Mouse (Mus musculus) v-Abl transformed pro-B cells (cell line): ENCODE results near the gene Tmem150c.

Experiments used
- in situ Hi-C, 2 experiments: fragments of 400-800 bp; cut with MboI; formaldehyde crosslinking; loops; one replicate each; pipeline ENCODE4 v1.15.1; 2025; ENCODE audit not compliant: unreplicated experiment in 2 of 2

The Tmem150c gene

GRCm38 (mm10) chr5:100102395-100102794 lies 57.2 kb downstream of the Tmem150c start:
- in situ Hi-C loops, result no loop called here

GRCm38 (mm10) chr5:100097967-100098366 lies 61.6 kb downstream of the Tmem150c start:
- in situ Hi-C loops, result loop anchor here in 1 of 2 experiments (25.0 kb wide), 1 partner anchor 839 kb away; no protein-coding TSS in a partner anchor

DNA sequence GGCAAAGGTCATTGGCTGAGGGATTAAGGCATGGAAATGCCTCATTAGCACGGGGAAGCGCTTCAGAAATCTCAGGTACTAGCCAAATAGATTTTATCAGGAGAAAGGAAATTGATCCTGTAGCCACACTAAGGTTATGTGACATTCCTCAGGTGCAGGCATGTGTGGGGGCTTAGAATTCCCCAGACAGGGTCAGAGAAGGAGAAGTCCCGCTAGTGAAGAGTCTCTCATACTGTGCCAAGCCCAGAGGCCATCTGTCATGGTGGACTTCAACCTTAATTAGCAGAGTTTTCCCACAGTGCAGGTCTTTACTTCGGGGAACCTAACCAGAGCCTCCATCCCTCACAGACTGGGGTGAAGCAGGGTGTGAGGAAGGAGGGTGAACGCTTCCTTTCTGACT lies 62.7 kb downstream of the Tmem150c start:
- in situ Hi-C loops, result loop anchor here in 1 of 2 experiments (25.0 kb wide), 1 partner anchor 840 kb away; no protein-coding TSS in a partner anchor

GRCm38 (mm10) chr5:100091602-100092001 lies 68.0 kb downstream of the Tmem150c start:
- in situ Hi-C loops, result loop anchor here in 1 of 2 experiments (25.0 kb wide), 1 partner anchor 846 kb away; no protein-coding TSS in a partner anchor

DNA sequence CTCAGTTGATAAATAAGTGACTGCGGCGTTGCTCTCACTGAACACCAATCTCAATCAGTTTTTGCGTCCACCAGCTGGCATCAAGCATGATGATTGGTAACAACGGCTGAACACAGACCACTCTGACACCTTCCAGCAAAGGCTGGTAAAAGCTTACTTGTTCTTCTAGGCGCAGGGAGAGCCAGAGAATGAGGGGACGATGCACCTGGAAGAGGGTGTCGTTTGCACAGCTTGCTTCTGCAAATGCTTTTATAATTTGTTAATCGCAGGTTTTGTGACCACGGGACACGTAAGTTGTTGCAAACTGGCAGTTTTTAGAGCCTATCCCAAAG lies 68.4 kb downstream of the Tmem150c start:
- in situ Hi-C loops, result loop anchor here in 1 of 2 experiments (25.0 kb wide), 1 partner anchor 846 kb away; no protein-coding TSS in a partner anchor

GRCm38 (mm10) chr5:100090515-100091262 lies 68.9 kb downstream of the Tmem150c start:
- in situ Hi-C loops, result loop anchor here in 1 of 2 experiments (25.0 kb wide), 1 partner anchor 847 kb away; no protein-coding TSS in a partner anchor

GRCm38 (mm10) chr5:100085097-100085496 lies 74.5 kb downstream of the Tmem150c start:
- in situ Hi-C loops, result loop anchor here in 1 of 2 experiments (25.0 kb wide), 1 partner anchor 852 kb away; no protein-coding TSS in a partner anchor

- in situ Hi-C loops, result loop anchor here in 1 of 2 experiments (25.0 kb wide), 1 partner anchor 853 kb away; no protein-coding TSS in a partner anchor
Observed at GRCm38 (mm10) chr5:100083953-100084562, 75.5 kb downstream of the Tmem150c start.

GRCm38 (mm10) chr5:100082006-100082405 lies 77.6 kb downstream of the Tmem150c start:
- in situ Hi-C loops, result loop anchor here in 1 of 2 experiments (25.0 kb wide), 1 partner anchor 855 kb away; no protein-coding TSS in a partner anchor

DNA sequence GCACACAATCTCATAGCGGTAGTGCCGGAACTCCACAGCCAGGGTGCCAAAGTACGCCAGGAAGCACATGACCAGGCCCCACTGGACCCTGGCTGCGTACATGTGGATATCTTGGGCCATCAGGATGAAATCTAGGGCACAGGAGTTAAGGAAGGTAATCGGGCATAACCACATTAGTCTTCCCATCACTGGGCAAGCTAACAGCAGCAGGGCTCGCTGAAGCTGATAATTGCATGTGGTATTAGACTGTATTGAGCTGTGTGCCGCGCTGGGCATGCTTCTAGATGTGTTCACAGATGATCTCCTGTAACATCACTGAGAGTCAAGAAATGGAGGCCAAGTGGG lies 79.7 kb downstream of the Tmem150c start:
- in situ Hi-C loops, result loop anchor here (10.0 to 25.0 kb wide), 5 partner anchors 245 to 857 kb away; no protein-coding TSS in a partner anchor

GRCm38 (mm10) chr5:100079040-100079930 lies 80.3 kb downstream of the Tmem150c start:
- in situ Hi-C loops, result loop anchor here (10.0 to 25.0 kb wide), 5 partner anchors 246 to 858 kb away; no protein-coding TSS in a partner anchor

DNA sequence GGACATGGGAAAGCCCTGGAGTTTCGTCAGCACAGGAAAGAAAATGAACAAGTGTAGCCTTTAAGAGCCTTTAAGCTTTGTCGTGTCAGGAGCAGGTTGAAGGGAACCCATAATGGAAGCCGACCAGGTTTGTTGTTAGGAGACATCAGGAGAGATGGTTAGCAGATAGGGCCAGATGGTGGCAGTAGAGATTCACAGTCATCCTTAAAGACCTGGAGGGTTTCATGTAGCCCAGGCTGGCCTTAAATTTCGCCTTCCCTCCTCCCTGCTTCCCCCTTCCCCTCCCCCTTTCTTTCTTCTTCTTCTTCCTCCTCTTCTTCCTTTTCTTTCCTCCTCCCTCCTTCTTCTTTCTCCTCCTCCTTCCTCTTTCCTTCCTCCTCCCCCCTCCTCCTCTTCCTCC lies 85.0 kb downstream of the Tmem150c start:
- in situ Hi-C loops, result loop anchor here (5.0 to 25.0 kb wide), 6 partner anchors 248 to 840 kb away; no protein-coding TSS in a partner anchor

DNA sequence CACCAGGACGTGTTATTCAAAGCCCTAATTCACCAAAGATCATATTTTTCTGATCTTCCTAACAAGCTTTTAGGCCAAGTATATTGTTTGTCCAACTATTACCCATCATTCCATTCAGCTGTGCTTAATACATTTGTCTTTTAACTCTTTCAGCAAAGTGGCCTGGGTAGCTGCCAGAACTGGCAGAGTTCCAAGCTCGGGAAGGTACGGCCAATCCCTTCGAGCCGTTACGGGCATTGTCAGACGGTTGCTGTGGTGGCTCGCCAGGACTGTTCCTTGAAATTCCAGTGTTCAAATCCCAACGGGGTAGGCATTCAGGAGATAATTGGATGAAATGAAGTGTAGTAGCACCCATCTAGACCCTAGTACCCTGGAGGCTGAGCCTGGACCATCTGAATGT lies 87.1 kb downstream of the Tmem150c start:
- in situ Hi-C loops, result loop anchor here (5.0 to 25.0 kb wide), 6 partner anchors 250 to 842 kb away; no protein-coding TSS in a partner anchor

DNA sequence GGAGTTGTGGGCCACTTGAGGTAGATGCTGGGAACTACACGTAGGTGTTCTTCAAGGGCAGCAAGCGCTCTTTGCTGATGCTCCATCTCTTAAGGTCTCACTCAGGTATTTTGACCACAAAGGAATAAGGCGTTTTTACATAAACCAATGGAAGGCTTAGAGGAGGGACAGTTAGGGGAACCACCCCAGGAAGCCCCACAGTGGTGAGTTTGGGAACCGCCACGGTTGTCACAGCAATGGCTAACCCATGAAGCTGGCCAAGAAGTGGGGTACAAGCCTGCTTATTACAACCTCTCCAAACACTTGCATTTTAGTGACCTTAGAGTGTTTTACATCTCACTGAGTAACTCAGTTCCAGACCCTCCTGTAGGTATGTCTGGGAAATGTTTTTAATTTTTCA lies 88.1 kb downstream of the Tmem150c start:
- in situ Hi-C loops, result loop anchor here (5.0 to 25.0 kb wide), 6 partner anchors 251 to 843 kb away; no protein-coding TSS in a partner anchor

DNA sequence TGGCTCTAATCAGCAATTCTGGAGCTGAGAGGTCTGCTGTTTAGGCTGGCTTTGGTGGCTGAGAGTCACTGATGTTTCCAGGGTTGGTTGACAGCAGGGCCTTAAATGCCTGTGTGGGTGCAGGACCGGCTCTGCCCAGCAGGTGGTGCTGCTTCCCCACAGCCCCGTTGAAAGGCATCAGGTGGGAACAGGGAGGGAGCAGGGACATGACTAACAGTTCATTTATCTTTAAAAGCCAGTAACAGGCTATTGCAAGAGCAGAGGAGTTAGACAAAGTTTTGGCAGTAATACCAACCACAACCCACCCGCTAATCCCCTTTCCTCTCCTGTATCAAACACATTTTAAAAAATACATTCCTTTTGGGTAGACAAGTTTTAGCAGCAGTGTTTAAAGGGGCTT lies 89.4 kb downstream of the Tmem150c start:
- in situ Hi-C loops, result loop anchor here (5.0 to 25.0 kb wide), 6 partner anchors 252 to 845 kb away; no protein-coding TSS in a partner anchor

GRCm38 (mm10) chr5:100069526-100069925 lies 90.1 kb downstream of the Tmem150c start:
- in situ Hi-C loops, result loop anchor here (10.0 to 25.0 kb wide), 2 partner anchors 465 to 593 kb away; no protein-coding TSS in a partner anchor

GRCm38 (mm10) chr5:100067579-100067978 lies 92.0 kb downstream of the Tmem150c start:
- in situ Hi-C loops, result loop anchor here (10.0 to 25.0 kb wide), 2 partner anchors 467 to 595 kb away; no protein-coding TSS in a partner anchor

DNA sequence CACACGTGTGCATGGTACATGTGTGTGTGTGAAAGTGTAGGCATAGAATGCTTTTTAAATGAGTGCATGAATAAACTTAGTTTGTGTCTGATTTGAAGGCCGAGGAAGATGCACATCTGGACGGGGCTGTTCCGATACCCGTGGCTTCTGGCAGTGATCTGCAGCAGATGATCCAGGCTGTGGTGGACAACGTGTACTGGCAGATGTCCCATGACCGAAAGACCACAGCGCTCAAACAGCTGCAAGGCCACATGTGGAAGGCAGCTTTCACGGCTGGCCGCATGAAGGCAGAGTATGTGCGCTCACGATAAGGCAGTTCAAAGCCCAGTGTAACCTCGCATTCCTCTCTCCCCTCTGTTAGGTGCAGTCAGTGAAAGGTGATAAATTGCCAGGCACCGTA lies 98.7 kb downstream of the Tmem150c start:
- in situ Hi-C loops, result loop anchor here (10.0 to 25.0 kb wide), 2 partner anchors 474 to 601 kb away; no protein-coding TSS in a partner anchor

DNA sequence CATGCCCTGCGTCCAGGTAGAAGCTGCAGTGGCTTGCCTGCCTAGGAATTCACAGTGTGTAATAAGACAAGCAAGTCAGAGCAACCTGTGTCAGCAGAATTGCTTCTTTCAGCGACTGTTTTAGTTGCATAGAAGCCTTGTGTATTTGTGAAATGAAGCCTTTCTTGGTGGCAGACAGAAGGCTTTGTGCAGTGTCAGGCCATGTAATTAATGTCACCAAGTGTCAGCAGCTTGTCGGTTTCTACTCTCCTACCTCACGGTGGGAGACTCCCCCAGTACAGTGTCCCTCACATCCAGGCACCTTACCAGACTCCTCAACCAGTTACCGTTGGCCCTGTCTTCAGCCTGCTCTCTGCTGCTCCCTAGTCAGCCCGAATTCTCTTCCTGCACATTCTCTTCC lies 100.3 kb downstream of the Tmem150c start:
- in situ Hi-C loops, result loop anchor here (25.0 kb wide), 1 partner anchor 603 kb away; no protein-coding TSS in a partner anchor

GRCm38 (mm10) chr5:100058729-100059128 lies 100.9 kb downstream of the Tmem150c start:
- in situ Hi-C loops, result loop anchor here (25.0 kb wide), 1 partner anchor 604 kb away; no protein-coding TSS in a partner anchor
